Mouse (Mus musculus) forelimb bud, embryonic 11.5 days (tissue): Measurements from ENCODE around the gene Ccsap.
"Not testable (repeated sequence)": the region's sequence is repeated elsewhere in the genome, so short reads cannot be mapped to it uniquely, and the experiment has no call there.

Experiments
- DNase-seq: peaks from one replicate; pipeline ENCODE4 v3.0.0-alpha.2; 2012; ENCODE audit warnings: low read depth, low spot score

Gene Ccsap

DNA sequence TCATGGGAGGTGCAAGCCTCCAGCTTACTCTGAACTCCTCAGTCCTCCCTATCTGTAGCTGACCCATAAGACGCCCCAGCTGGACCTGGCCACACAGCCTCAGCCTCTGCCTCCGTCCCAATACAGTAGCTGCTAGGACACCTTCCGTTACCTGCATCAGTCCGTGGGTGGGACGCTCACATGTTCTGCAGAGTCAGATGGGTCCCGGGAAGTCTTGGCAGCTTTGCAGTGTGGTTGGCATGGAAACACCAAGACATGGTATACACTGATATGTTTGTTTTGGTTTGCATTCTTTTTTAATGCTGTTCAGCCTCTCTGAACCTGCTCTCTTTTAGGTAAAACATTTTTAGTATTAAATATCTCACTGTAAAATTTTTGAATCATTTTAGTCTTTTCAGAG, 23.7 kb downstream of the Ccsap start:
- DNase-seq = no peak

DNA sequence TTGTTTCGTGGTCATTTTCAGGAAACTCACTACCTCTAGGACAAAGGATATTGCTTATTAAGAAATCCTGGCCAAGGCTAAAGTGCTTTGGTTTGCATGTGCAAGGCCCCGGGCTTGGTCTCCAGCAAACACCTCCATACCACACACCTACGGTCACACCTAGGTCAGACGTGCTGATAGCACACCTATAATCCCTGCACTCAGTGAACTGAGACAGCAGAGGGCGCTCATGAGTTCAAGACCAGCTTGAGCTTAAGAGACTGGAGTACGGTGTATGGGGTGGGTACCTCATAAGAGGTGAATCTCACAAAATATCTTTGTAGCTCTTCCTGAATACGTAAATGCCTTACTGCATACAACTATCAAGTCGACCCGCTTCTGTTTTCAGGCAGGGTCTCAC, 24.6 kb downstream of the Ccsap start:
- peak; percentile 57 for DNase-seq

DNA sequence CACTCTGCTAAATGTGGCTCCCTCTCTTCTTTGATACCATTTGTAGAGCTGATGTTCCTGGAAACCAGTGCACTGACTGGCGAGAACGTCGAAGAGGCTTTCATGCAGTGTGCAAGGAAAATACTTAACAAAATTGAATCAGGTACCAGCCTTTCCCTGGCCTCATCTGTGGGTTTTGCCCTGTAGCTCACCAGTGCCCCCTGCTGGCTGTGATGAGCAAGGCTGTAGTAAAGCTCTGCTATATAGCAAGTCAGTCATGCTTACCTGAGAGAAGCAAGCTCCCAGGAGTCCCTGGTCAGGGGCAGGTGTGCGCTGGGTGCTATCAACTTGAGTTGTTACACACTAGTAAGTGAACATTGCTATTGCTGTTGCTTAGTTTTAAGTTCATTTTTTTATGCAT, 27.3 kb downstream of the Ccsap start:
- no peak for DNase-seq

DNA sequence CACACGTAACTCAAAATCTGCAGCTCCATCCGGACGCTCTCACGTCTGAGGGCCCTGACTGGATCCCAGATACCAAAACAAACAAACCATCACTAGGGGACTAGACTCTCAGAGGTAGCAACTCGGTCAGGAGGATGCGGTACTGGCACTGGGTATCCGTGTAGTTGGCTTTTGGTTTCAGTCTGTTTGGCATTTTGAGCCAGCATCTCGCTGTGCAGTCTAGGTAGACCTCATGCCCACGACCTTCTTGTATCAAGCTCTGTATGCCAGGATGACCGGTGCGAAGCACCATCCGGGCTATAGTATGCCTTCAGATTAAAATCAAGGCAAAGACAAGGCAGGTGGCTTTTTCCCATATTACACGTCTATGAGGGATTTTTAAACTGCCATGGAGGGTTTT, 32.5 kb downstream of the Ccsap start:
- DNase-seq = no peak

DNA sequence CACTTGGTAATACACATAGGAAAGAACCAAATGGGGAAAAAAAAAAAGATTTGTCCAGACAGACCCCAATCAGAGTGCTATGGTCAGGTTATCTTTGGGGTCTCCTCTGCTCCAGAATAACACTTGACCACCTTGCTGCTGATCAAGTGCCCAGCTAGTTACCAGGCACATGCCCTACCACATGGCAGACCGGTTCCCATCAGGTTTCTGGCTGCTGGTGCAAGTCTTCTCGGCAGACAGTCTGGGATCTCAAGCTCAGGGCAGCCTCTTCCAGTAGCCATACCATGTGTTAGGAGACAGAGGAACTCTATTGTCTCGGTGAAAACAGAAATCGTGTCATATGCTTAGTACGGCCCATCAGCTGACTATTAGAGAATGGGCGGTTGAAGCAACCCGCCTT, 33.3 kb downstream of the Ccsap start:
- DNase-seq = no peak

DNA sequence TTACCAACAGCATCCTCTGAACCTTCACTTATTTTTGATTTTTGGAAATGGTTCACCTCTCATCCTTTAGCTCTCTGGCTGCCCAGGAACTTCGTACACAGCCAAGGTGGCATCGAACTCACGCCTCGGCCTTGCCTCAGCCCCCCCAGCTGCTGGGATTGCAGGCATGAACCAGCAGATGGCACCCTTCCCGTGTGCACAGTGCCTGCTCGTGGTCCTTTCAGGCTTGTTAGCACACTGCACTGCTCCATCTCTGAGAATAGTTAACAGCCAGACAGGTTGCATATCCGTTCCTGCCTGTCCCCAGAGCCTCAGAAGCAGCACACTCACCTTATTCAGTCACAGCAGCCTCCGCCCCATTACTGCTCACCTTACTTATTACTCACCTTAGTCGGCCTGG, 34.0 kb downstream of the Ccsap start:
- DNase-seq = no peak

DNA sequence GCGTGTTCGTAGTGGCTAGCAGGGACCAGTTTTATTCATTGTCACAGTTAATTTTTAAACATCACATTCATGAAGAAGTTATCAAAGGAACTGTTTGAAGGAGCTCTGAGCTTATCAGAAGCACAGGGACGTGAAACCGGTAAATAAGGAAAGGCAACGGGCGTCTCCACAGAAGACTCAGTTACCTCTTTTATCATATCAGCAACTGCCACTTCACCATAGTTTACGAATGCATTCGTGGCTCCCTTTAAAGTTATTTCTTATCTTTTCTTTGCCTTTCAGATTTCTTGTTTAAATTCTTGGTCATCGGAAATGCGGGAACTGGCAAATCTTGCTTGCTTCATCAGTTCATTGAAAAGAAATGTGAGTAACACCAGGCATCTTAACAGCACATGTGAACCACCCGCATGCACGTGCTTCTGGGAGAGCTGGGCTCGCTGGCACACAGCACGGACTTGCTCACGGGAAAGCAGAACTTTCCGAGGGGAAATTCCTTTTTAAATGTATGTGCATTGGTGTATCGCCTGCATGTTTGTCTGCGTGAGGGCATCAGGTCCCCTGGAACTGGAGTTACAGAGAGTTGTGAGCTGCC, 36.4 kb downstream of the Ccsap start:
- DNase-seq = no peak

DNA sequence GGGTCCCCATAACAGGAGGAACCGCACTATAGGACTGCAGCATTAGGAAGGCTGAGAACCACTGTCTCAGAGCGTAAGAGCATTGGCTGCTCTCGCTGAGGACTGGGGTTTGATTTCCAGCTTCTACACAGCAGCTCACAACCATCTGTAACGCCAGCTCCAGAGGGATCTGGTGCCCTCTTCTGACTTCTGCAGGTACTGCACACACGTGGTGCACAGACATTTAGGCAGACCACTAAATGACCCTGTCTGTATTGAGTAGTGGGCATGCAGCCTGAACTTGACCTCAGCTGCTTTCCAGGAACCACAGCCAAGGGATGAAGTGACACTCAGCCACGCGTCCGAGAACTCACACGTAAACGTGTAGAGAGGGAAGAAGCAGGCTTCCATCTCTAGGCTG, 36.9 kb downstream of the Ccsap start:
- no peak for DNase-seq

DNA sequence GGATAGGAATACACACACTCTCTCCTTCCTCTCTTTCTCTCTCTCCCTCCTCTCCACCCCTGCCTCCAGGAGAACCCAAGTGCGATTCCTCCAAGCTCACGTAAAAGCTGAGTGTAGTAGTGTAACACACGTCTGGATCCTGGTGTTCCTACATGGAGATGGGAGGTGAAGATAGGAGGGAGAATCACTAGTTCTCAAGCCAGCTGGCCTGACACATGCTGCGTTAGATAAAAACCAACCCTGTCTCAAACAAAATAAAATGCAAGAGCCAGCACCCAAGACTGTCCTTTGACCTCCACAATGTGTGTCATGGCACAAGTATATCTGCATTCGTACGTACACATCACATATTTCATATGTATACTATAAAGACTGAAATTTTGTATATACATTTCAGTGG, 39.2 kb downstream of the Ccsap start:
- no peak for DNase-seq

DNA sequence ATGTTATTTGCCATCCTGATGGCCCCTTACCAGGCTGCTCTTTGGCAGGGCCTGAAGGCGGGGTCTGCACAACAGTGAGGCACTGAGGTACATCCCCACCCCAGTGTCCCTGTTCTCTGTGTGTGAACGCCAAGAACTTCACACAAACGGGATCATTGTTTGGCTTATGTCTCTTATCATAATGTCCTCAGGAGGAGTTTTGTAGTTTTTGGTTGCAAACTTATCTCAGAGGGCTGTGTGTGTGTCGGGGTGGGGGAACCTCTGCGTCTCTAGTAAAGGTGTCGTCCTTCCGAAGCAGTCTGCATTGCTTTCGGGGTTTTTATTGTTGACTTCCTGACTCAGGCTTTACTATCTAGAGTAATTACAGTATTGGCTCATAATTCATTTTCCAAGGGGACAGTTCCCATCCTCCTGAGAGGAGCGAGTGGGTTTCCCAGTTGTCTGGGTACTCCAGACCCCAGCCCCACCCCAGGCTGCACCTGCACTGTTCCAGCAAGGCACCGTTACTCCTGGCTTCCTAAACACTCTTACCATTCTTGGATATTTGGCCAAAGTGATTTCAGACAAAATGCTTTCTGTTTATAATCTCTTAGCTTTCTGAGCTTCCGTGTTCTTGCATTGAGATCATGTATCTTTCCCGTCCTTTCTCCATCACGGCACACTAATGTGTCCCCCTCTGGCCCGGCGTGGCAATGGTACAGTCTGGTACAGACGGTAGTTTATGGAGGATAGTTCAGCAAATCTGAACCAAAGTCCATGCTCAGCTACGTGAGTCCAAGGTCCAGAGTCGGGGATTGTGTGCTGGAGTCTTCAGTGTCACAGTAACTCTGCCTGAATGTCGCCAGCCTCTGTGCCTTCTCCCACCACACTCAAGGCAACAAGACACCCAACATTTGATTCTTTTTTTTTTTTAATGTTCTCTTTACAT, 40.1 kb downstream of the Ccsap start:
- DNase-seq = no peak

DNA sequence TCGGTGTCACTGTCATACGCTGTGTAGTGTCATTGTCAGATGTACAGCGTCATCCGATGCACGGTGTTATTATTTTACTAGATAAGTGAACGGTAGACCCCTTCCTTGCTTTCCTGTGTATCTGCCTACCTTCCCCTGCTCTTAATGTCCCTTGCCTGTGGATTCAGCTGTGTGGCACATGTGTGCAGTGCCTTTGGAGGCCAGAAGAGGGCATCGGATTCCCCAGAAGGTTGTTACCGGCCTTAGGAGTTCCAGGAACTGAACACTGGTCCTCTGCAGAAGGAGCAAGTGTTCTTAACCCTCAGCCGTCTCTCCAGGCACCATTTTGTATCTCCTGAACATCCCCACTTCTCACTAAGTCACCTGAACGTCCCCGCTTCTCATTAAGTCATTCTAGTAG, 42.3 kb downstream of the Ccsap start:
- DNase-seq = no peak

DNA sequence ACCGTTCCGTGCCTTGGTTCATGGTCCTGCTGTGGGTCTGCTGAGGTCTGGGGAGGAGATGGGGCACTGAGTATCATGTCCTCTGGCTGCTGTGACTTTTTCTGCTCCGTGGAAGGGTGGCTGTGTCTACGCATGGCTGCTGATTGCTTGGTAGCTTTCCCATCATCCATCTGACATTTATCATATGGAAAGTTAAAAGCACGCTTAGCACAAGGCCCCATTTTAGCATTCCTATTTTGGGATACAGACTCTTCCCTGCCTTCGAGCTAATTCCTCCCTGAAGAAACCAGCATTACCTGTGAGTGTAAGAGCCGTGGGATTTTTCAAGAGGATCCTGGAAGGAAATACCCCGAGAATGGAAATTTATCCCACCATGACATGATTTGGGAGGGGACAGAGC, 43.1 kb downstream of the Ccsap start:
- no peak for DNase-seq

DNA sequence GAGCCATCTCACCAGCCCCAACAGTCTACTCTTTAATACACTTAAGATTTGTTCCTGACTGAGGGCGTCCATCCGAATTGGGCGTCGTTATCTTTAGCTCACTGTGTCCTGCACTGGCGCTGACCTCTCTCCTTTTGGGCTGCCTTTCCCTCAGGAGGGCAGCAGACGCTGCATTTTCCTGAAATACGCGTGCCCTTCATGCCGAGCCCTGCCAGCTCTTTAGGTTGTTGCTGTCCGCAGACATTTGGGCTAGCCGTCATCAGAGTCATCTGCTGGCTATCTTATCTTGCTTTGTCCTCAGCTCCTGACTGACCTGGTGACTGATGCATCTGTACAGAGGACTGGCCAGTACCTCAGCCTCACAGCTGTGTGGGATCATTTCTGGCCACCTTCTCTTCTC, 44.7 kb downstream of the Ccsap start:
- DNase-seq = no peak

DNA sequence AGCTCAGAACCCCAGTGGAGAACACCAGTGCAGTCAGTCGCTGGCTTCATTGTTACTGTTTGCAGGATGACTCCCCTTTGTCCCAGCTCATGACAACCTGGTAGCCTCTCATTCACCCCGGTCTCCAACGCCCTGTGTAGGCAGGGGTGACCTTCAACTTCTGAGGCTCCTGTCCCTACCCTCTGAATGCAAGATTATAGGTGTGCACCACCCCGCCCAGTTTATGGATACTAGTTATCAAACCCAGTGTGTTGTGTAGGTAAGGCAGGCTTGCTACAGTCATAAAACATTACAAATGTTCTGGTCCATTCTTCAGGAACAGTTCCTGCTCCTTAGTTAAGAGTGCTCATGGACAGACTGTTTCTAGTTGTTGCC, 46.1 kb downstream of the Ccsap start:
- DNase-seq = no peak

DNA sequence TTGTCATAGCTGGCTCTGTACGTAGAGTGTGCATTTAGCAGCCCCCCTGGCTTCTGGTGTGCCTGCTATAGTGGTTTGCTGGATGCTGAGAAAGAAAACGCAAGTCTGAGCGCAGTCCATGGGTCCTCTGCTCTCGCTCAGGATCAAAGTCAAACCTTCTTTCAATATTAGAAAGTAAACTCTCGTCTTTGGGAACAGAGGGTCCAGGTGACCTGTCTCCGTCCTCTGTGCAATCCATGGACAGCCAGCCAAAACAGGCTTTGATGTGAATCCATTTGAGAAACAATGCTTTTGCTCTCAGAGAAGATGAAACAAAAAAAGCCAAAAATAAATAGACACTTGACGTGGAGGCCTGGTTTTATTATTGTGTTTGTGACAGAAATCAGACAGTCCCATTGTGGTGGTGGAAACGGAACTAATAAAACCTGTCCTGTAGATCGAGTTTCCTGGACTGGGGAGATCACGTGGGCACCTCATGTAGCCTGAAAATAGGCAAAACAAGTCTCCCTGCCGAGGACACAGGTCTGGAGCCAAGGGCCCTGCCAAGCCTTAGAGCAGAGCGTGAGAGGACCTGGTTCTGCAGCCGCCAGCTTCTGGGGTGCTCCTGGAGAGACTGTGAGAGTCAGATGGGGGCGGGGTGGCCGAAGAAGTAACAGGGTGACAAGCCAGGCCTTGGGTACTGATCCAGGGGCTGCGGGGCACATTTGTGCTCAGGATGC, 46.7 kb downstream of the Ccsap start:
- DNase-seq = no peak

DNA sequence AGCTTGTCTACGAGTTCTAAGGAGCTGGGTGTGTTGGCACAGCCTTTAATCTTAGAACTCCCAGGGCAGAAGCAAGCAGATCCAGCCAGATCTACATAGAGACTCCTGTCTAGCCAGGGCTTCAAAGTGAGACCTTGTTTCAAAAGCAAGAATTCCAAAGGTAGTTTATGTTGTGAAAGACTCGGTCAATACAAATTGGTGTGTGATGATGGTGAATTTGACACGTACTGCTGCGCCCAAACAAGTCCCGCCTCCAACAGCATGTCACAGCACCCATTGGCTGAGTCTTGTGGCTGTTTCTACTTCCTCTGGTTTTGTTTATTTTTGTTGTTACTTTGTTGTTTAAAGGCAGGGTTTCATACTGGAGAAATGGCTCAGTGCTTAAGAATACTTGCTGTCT, 47.8 kb downstream of the Ccsap start:
- no peak for DNase-seq

DNA sequence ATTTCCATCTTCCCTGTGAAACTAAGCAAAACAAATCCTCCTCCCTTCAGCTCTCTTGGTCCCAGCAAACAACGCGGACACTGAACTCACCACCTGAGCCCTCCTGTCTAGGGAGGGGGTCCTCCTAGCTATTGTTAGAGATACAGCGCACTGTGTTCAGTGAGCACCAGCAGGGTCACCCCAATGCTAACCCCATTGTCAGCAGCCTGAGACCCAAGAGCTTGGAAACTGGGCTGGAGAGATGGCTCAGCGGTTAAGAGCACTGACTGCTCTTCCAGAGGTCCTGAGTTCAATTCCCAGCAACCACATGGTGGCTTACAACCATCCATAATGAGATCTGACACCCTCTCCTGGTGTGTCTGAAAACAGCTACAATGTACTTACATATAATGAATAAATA, 50.7 kb downstream of the Ccsap start:
- DNase-seq = not testable (repeated sequence)

DNA sequence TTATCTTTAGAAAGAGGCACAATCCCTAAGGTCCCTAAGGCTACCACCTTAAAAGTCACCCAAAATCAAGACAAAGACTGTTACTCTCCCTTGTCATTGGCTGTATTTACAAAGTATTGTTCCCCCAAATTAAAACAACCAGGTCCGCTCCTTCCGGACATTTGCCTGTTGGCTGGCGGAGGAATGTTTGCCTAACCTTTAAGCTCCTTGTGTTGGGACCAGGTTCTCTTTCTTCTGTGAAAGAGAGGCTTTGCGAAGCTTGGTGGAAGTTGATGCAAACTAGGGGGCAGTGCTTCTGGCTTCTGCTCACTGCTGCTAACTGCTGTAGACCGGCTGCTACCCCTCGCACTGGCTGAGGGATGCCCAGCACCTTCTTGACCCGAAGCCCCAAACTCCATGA, 51.3 kb downstream of the Ccsap start:
- DNase-seq = no peak

DNA sequence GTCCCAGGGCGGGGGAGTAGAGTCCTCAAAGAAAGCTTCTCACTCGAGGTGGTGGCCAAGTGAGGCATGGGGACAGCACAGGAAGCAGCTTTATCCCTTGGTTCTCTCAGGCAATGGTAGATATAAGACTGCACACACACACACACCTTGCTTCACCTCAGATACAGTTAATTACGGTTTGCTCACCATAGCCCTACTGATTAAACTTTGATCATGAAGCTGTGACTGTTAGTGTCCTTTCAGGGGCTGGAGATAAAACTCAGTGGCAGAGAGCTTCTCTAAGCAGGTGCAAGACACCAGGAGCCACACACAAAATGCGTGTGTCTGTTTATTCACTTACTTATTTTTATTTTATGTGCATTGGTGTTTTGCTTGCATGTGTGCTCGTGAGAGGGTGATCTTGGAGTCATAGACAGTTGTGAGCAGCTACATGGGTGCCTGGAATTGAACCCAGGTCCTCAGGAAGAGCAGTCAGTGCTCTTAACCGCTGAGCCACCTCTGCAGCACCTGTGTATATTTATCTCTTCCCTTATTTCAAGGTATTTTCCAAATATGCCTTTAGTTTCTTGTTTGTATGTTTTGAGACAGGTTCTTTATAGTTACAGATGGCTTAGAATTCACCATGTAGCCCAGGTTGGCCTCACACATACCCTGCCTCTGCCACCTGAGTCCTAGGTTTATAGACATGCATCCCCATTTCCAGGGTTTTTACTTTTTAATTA, 52.0 kb downstream of the Ccsap start:
- no peak for DNase-seq

DNA sequence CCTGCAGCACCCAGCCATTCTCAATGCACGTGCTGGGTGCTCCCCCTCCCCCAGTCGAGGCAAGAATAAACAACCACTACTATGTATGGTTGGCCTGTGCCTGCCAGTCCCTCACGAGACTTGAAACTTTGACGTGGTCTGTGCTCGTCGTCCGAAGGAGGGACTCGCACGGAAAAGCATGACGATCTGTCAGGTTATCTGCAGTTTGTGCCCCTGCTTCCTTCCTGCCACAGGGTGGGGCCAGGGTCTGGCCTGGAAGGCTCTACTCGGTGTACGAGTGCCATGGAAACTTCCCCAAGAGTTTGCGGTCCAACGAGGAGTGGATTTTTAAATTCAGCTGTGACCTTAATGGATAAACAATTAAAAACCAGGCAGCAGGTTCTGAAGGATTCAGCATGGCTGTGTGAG, 53.0 kb downstream of the Ccsap start:
- DNase-seq = no peak

DNA sequence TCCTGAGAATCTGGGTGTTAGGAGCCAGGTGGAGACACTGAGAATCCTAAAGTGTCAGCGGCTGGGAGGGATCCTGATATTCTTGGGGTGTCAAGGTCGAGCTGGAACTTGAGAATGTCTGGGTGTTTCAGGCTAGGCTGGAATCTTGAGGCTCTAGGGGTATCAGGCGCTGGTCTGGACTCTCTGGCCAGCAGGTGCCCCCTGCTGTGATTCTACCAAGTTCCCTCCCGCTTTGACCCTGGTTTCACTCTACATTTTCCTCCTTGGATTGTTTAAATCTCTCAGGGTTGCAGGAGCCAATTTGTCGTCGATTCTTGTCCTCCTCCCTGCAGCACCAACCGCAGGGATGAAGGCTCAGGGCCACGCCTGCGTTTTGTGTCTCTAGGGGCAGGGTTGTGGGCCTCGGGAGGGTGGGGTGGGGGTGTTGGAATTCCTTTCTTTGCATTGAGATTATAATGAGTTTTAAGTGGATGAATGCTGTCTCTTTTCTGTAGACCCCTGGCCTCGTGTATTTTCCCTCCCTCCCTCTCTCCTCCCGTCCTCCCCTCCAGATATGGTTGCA, 53.6 kb downstream of the Ccsap start:
- DNase-seq = no peak
